Mouse (Mus musculus) heart, adult 2 months (tissue): Measurements from ENCODE around the gene Senp5.

ENCODE experiments used
- CTCF ChIP-seq: fragments of 200-600 bp; IDR thresholded peaks from 2 replicates; pipeline ENCODE4 v1.8.1; 2022; ENCODE audit warnings: antibody characterized with exemption, mild to moderate bottlenecking, moderate library complexity
- EP300 ChIP-seq: fragments of 200-500 bp; IDR thresholded peaks from 2 replicates; pipeline ENCODE4 v1.6.1; 2011; ENCODE audit warnings: low read depth, low read length, control low read depth; ENCODE audit not compliant: insufficient read depth
- POLR2A ChIP-seq: fragments of 200-500 bp; IDR thresholded peaks from 2 replicates; pipeline ENCODE4 v1.6.1; 2011; ENCODE audit warnings: mild to moderate bottlenecking, low read depth, low read length, control low read depth; ENCODE audit not compliant: insufficient read depth

GRCm38 (mm10) chr16:31980946-31981345 lies 22.1 kb downstream of the Senp5 start:
- TF ChIP-seq CTCF (no peak; the same call in 1 of the 2 replicates), POLR2A (no peak), EP300 (no peak)
